Mouse (Mus musculus) midbrain, embryonic 15.5 days (tissue): ENCODE data around the gene Glrx5. TPM values are rescaled to one million over a fixed set of nuclear protein-coding genes. Genes with fewer than 3 reads are reported as not detected.
A peak's percentile ranks its signal among the peaks of the same experiment; 100 is the strongest.

Experiments
- ATAC-seq: fragments of 200-750 bp; cut with Nextera tagmentation; replicated peaks from 2 replicates; pipeline ENCODE4 v1.8.0; 2017; ENCODE audit warnings: moderate TSS enrichment
- H3K27ac ChIP-seq: fragments of 300-500 bp; sonication (generic); 2 replicates; pipeline ENCODE4 v1.5.1; 2015; ENCODE audit warnings: mild to moderate bottlenecking, inconsistent platforms
- H3K27me3 ChIP-seq: fragments of 300-500 bp; sonication (generic); replicated peaks from 2 replicates; pipeline ENCODE4 v1.6.1; 2015; ENCODE audit warnings: inconsistent platforms
- H3K36me3 ChIP-seq: fragments of 300-500 bp; sonication (generic); replicated peaks from 2 replicates; pipeline ENCODE4 v1.6.1; 2015; ENCODE audit warnings: inconsistent platforms
- H3K4me1 ChIP-seq: fragments of 300-500 bp; sonication (generic); 2 replicates; pipeline ENCODE4 v1.6.1; 2015; ENCODE audit warnings: inconsistent platforms
- H3K4me2 ChIP-seq: fragments of 300-500 bp; sonication (generic); 2 replicates; pipeline ENCODE4 v1.6.1; 2015; ENCODE audit warnings: inconsistent platforms, mild to moderate bottlenecking, moderate library complexity
- H3K4me3 ChIP-seq: fragments of 300-500 bp; sonication (generic); 2 replicates; pipeline ENCODE4 v1.5.1; 2015; ENCODE audit warnings: mild to moderate bottlenecking, inconsistent platforms
- H3K9ac ChIP-seq: fragments of 300-500 bp; sonication (generic); 2 replicates; pipeline ENCODE4 v1.6.1; 2015; ENCODE audit warnings: mild to moderate bottlenecking, inconsistent platforms
- H3K9me3 ChIP-seq: fragments of 300-500 bp; sonication (generic); 2 replicates; pipeline ENCODE4 v1.6.1; 2016; ENCODE audit warnings: inconsistent platforms
- WGBS: fragments of 180-500 bp; shearing (Covaris S2); methylation state at CpG from one replicate; pipeline ENCODE4 v1.1.7; 2015; ENCODE audit warnings: mixed read lengths; 5-methylcytosine and 5-hydroxymethylcytosine counted together
- polyA plus RNA-seq: library from polyadenylated mRNA; unstranded; fragments of >200 nt; fragmentation: Nextera tagmentation; extraction: Ambion mirVana; gene quantifications from 2 replicates; pipeline ENCODE4 v1.2.1, GENCODE M21; 2015

The Glrx5 gene
- polyA plus RNA-seq, 1 experiment from 2014 or later: 143 TPM

- ATAC-seq: no peak
- Histone ChIP-seq H3K4me1 (no peaks in the 10 kb centered on the region), H3K27ac (no peak overlapping the region), H3K4me2 (no peak overlapping the region), H3K27me3 (no peaks in the 10 kb centered on the region), H3K36me3 (no peaks in the 10 kb centered on the region), H3K4me3 (no peak overlapping the region), H3K9me3 (no peaks in the 10 kb centered on the region), H3K9ac (no peak overlapping the region)
- WGBS: 80% methylated on average over 10 of the region's 10 CpGs
These were observed 34.7 kb upstream of the Glrx5 start for GRCm38 (mm10) chr12:104997641-104998293.

GRCm38 (mm10) chr12:104998541-104998940 is 33.9 kb upstream of the Glrx5 start:
- Histone ChIP-seq H3K9ac (no peak overlapping the region), H3K4me2 (no peak overlapping the region), H3K4me1 (no peaks in the 10 kb centered on the region), H3K27me3 (no peaks in the 10 kb centered on the region), H3K27ac (no peak overlapping the region), H3K9me3 (no peaks in the 10 kb centered on the region), H3K36me3 (no peaks in the 10 kb centered on the region), H3K4me3 (no peak overlapping the region)
- no peak for ATAC-seq
- WGBS: 35% methylated on average over 6 of the region's 6 CpGs

- H3K4me2 ChIP-seq: no peak overlapping the region
- WGBS: 60% methylated on average over 8 of the region's 8 CpGs
- no peaks in the 10 kb centered on the region for H3K9me3 ChIP-seq
- ATAC-seq: no peak
- H3K27me3 ChIP-seq: no peaks in the 10 kb centered on the region
- H3K27ac ChIP-seq: no peak overlapping the region
- H3K4me3 ChIP-seq: no peak overlapping the region
- no peaks in the 10 kb centered on the region for H3K36me3 ChIP-seq
- no peak overlapping the region for H3K9ac ChIP-seq
- H3K4me1 ChIP-seq: no peaks in the 10 kb centered on the region
These were observed 33.3 kb upstream of the Glrx5 start for GRCm38 (mm10) chr12:104999171-104999570.

GRCm38 (mm10) chr12:105000487-105001283 is 31.8 kb upstream of the Glrx5 start:
- H3K4me3 ChIP-seq: no peak overlapping the region
- ATAC-seq: no peak
- 80% methylated on average over 9 of the region's 9 CpGs for WGBS
- H3K4me2 ChIP-seq: no peak overlapping the region
- no peaks in the 10 kb centered on the region for H3K4me1 ChIP-seq
- H3K36me3 ChIP-seq: no peaks in the 10 kb centered on the region
- H3K9ac ChIP-seq: no peak overlapping the region
- no peak overlapping the region for H3K27ac ChIP-seq
- H3K27me3 ChIP-seq: no peaks in the 10 kb centered on the region
- no peaks in the 10 kb centered on the region for H3K9me3 ChIP-seq

DNA sequence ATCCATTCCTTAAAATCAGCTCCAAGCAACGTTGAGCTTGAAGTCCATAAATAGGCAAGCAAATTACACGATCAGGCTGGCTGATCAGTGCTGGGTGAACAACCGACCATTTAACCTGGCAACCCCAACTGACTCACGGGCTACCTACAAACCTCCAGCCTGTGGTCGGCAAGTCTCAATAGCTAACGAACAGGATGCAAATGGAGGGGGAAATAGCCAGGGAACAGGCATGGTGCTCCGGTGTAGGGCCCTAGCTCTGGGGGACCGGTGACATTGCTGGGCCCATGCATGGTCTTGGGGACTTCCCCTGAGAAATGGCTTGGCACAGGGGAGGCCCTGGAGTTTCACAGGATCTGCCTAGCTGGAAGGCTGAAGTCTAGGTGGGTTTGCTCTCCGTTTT is 31.2 kb upstream of the Glrx5 start:
- 90% methylated on average over 9 of the region's 9 CpGs for WGBS
- Histone ChIP-seq H3K4me1 (no peaks in the 10 kb centered on the region), H3K36me3 (no peaks in the 10 kb centered on the region), H3K9ac (no peak overlapping the region), H3K4me3 (no peak overlapping the region), H3K27me3 (no peaks in the 10 kb centered on the region), H3K9me3 (no peaks in the 10 kb centered on the region), H3K27ac (no peak overlapping the region), H3K4me2 (no peak overlapping the region)
- ATAC-seq: no peak

GRCm38 (mm10) chr12:105002340-105003132 is 30.0 kb upstream of the Glrx5 start:
- no peak overlapping the region for H3K27ac ChIP-seq
- H3K4me3 ChIP-seq: no peak overlapping the region
- no peak overlapping the region for H3K4me2 ChIP-seq
- 67% methylated on average over 10 of the region's 10 CpGs for WGBS
- no peaks in the 10 kb centered on the region for H3K36me3 ChIP-seq
- no peaks in the 10 kb centered on the region for H3K4me1 ChIP-seq
- ATAC-seq: no peak
- no peak overlapping the region for H3K9ac ChIP-seq
- peaks cover 5% of the 10 kb centered on the region; the same call in 1 of the 2 replicates for H3K27me3 ChIP-seq
- H3K9me3 ChIP-seq: no peaks in the 10 kb centered on the region

- no peak for ATAC-seq
- 54% methylated on average over 9 of the region's 9 CpGs for WGBS
- Histone ChIP-seq H3K4me2 (no peak overlapping the region), H3K27ac (no peak overlapping the region), H3K36me3 (no peaks in the 10 kb centered on the region), H3K4me3 (no peak overlapping the region), H3K27me3 (peaks cover 12% of the 10 kb centered on the region), H3K9me3 (no peaks in the 10 kb centered on the region), H3K9ac (no peak overlapping the region), H3K4me1 (no peaks in the 10 kb centered on the region)
These were observed 29.3 kb upstream of the Glrx5 start for GRCm38 (mm10) chr12:105003158-105003557.

GRCm38 (mm10) chr12:105003715-105004114 is 28.8 kb upstream of the Glrx5 start:
- no peak overlapping the region for H3K9ac ChIP-seq
- no peaks in the 10 kb centered on the region for H3K36me3 ChIP-seq
- H3K4me1 ChIP-seq: peaks cover 2% of the 10 kb centered on the region
- no peak for ATAC-seq
- H3K4me3 ChIP-seq: no peak overlapping the region
- no peaks in the 10 kb centered on the region for H3K9me3 ChIP-seq
- peaks cover 17% of the 10 kb centered on the region for H3K27me3 ChIP-seq
- 78% methylated on average over 3 of the region's 3 CpGs for WGBS
- no peak overlapping the region for H3K27ac ChIP-seq
- no peak overlapping the region for H3K4me2 ChIP-seq

DNA sequence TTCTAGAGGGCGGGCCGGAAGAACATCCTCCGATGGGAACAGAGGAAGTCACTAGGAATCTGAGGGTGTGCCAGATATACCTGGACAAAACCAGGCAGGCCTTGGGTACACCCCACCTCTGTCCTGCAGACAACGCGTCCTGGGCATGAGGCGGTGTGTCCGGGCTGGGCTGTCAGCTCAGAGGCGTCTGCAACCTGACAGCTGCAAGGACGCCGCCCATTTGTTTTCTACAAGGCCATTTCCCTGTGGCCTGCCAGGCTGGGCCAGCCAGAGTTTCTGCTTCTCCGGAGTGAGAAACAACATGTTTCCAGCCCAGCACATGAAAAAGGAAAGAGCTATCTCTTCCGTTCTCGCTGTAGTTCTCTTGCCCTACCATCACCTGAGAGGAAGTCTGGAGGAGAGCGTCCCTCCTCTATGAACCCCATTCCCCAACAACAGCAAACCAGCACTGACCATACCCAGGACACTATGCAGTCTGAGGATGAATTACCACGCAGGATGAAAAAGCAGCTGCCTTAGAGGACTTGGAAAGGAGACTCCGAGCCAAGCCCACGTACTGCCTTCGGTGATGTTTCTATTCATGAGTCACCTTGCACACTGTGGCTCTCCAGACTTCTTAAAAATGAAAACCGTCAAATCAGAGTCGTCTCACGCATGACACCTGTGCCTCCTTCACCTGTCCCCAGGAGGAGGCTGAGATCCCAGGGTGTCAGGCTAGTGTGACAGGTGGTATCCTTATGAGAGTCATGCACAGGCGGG is 27.4 kb upstream of the Glrx5 start:
- 85% methylated on average over 22 of the region's 22 CpGs for WGBS
- Histone ChIP-seq H3K4me1 (peaks cover 16% of the 10 kb centered on the region), H3K9ac (no peak overlapping the region), H3K4me3 (no peak overlapping the region), H3K27me3 (peaks cover 31% of the 10 kb centered on the region), H3K36me3 (no peaks in the 10 kb centered on the region), H3K27ac (no peak overlapping the region), H3K9me3 (no peaks in the 10 kb centered on the region), H3K4me2 (no peak overlapping the region)
- ATAC-seq: no peak

DNA sequence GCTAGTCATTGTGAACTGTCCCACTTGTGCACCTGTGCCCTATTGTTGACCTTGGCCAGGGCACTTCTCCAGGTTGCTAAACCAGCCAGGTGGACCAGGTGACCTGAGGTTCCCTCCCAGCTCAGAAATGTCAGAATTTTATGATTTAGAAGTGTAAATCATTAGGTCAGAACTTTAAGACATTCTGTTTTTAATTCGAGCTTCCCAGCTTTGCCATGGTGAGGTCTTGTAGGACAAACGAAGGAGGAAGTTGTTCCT is 26.8 kb upstream of the Glrx5 start:
- WGBS: 60% methylated on average over 2 of the region's 2 CpGs
- ATAC-seq: no peak

DNA sequence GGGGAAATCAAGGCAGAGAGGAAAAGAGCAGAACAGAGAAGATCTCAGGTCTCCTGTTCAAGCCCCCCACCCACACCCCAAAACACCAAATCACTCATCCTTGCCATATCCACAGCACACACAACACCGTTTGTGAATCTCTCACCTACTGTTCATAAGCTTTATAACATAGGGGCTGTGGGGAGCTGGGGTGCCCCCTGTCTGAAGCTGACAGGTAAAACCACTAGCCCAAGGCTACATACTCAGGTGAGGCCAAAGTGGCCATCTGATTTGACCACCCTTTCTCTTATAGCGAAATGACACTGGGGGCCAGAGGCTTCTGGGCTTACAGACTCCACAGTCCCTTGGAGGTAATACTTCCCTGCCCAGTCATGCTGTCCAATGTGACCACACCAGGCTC is 24.3 kb upstream of the Glrx5 start:
- Histone ChIP-seq H3K36me3 (no peaks in the 10 kb centered on the region), H3K27me3 (peaks cover 44% of the 10 kb centered on the region), H3K9ac (no peak overlapping the region), H3K4me1 (peaks cover 17% of the 10 kb centered on the region), H3K4me2 (no peak overlapping the region), H3K4me3 (no peak overlapping the region), H3K27ac (no peak overlapping the region), H3K9me3 (no peaks in the 10 kb centered on the region)
- WGBS: 54% methylated on average over 2 of the region's 2 CpGs
- no peak for ATAC-seq

More for the DNA sequence above, 26.8 kb upstream of the Glrx5 start:
- peaks cover 36% of the 10 kb centered on the region for H3K27me3 ChIP-seq
- no peak overlapping the region for H3K9ac ChIP-seq
- peaks cover 17% of the 10 kb centered on the region for H3K4me1 ChIP-seq
- no peaks in the 10 kb centered on the region for H3K36me3 ChIP-seq
- H3K9me3 ChIP-seq: no peaks in the 10 kb centered on the region
- no peak overlapping the region for H3K4me2 ChIP-seq
- no peak overlapping the region for H3K4me3 ChIP-seq
- H3K27ac ChIP-seq: no peak overlapping the region

DNA sequence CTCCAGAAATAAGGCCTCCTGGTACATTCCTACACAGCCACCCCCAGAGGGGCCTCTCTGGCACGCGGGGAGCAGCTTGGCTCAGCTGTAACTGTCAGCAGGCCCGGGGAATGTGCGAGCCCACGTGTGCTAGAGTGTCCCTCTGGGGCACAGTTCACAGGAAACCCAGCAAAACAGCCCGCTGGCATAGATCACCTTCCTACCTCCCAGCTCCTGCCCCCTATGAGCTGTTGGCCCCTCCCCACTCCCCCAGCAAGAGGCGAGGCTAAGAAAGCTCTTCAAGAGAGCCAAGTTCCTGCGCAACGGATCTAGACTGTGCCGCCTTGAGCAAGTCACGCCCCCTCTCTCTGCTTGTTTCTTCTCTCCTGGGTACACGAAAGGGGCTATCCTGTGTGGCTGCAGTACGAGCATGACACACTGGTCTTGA is 23.7 kb upstream of the Glrx5 start:
- peak overlapping the region; percentile 97 for H3K4me2 ChIP-seq
- peaks cover 44% of the 10 kb centered on the region for H3K27me3 ChIP-seq
- no peaks in the 10 kb centered on the region for H3K36me3 ChIP-seq
- H3K27ac ChIP-seq: no peak overlapping the region
- peak overlapping the region; percentile 6; the same call in 1 of the 2 replicates for H3K4me3 ChIP-seq
- under 1% methylated on average over 13 of the region's 13 CpGs for WGBS
- no peak overlapping the region for H3K9ac ChIP-seq
- peak; percentile 41; the same call in 1 of the 2 replicates for ATAC-seq
- H3K4me1 ChIP-seq: peaks cover 17% of the 10 kb centered on the region
- H3K9me3 ChIP-seq: no peaks in the 10 kb centered on the region
